Mouse (Mus musculus): ENCODE data around the gene Fry. TPM values are rescaled to one million over a fixed set of nuclear protein-coding genes. Genes with fewer than 3 reads are reported as not detected.
A peak's percentile ranks its signal among the peaks of the same experiment; 100 is the strongest.

Fry gene
- polyA plus RNA-seq, 1 experiment from 2014 or later: 3.2 TPM

DNA sequence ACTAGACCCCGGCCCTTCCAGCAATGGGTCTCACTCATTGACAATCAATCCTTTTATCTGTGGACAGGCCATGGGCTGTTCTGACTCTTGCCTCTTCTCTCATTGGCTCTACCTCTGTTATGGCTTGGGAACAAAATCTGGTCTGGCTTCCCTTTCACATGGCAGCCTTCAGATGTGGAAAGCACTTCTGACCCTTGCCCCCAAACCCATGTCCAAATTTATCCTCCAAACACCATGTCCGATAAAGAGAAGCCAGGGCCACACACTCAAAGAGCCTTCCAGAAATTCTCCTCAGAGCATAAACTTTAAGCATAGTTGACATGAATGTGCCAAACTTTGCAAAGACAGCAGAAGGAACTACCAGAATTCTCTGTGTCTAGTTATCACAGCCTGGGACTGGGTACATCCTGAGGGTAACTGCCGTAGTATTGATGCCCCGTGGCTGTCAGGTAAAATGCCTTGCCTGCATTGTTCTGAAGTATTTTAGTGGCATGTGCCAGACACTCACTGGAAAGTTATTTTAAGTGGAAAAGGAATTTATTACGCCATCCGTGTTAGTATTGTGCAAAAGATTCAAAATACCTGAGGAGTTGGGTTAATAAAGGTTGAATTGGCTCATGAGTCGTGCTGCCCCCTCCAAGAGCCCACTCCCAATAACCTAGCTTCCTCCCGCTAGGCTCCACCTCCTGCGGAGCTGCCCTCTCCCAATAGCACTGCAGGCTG lies 333.0 kb downstream of the Fry start:
- H3K4me2 ChIP-seq (ENCODE audit: low read depth, low read length): no peak overlapping the region
- no peak overlapping the region for H3K27ac ChIP-seq (ENCODE audit: low read depth)
- H3K9me3 ChIP-seq (ENCODE audit: low read length): no peaks in the 10 kb centered on the region; the same call in 1 of the 2 replicates
- DNase-seq (no peak), ATAC-seq (no peak; the same call in 1 of the 2 replicates)
- no peaks in the 10 kb centered on the region for H3K27me3 ChIP-seq (ENCODE audit: insufficient read depth, low read length)
- H3K36me3 ChIP-seq (replicated peaks; ENCODE audit: insufficient read depth, low read length): peaks cover 33% of the 10 kb centered on the region
- TF ChIP-seq CTCF (IDR thresholded peaks at IDR 0.05; ENCODE audit: low read depth) (no peak), EP300 (IDR thresholded peaks at IDR 0.05; ENCODE audit: low read depth) (no peak)
- 80% methylated on average over 9 of the region's 9 CpGs for WGBS (ENCODE audit: insufficient replicate concordance)
- H3K4me1 ChIP-seq (ENCODE audit: insufficient read depth): no peaks in the 10 kb centered on the region
- H3K9ac ChIP-seq (replicated peaks): no peak overlapping the region
- no peak overlapping the region for H3K4me3 ChIP-seq (ENCODE audit: low read depth, low read length)

DNA sequence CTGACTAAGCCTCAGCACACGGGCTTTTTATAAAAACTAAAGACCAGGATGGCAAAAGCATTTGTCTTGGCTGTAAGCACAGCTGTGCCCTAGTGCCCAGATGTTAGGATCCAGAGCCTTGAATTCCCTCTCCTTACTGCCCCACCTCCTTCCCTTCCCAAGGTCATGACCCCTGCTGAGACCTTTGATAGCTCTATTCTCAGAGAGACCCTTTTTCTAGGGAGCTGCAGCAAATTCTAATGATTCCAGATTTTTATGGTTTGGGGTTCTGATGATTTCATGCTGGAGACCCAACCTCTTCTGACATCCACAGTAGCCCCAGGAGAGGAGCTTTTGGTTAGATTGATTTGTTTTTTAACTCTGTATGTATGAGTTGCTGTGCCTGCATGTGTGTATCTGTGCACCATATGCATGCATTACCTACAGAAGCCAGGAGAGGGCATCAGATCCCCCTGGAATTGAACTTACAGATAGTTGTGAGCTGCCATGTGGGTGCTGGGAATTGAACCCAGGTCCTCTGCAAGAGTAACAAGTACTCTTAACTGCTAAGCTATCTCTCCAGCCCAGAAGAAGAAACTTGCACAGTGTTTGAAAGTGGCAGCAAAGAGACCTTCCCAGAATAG lies 333.7 kb downstream of the Fry start:
- Histone ChIP-seq H3K27me3 (ENCODE audit: insufficient read depth, low read length) (no peaks in the 10 kb centered on the region), H3K9me3 (ENCODE audit: low read length) (no peaks in the 10 kb centered on the region; the same call in 1 of the 2 replicates), H3K27ac (ENCODE audit: low read depth) (no peak overlapping the region), H3K4me1 (ENCODE audit: insufficient read depth) (no peaks in the 10 kb centered on the region), H3K4me2 (ENCODE audit: low read depth, low read length) (no peak overlapping the region), H3K9ac (replicated peaks) (no peak overlapping the region), H3K4me3 (ENCODE audit: low read depth, low read length) (no peak overlapping the region), H3K36me3 (replicated peaks; ENCODE audit: insufficient read depth, low read length) (peaks cover 33% of the 10 kb centered on the region)
- ATAC-seq: no peak
- TF ChIP-seq CTCF (IDR thresholded peaks at IDR 0.05; ENCODE audit: low read depth): peak; percentile 29; the same call in 1 of the 2 replicates
- no peak for TF ChIP-seq EP300 (IDR thresholded peaks at IDR 0.05; ENCODE audit: low read depth)
- 74% methylated on average over 1 of the region's 1 CpGs for WGBS (ENCODE audit: insufficient replicate concordance)
- DNase-seq: no peak

DNA sequence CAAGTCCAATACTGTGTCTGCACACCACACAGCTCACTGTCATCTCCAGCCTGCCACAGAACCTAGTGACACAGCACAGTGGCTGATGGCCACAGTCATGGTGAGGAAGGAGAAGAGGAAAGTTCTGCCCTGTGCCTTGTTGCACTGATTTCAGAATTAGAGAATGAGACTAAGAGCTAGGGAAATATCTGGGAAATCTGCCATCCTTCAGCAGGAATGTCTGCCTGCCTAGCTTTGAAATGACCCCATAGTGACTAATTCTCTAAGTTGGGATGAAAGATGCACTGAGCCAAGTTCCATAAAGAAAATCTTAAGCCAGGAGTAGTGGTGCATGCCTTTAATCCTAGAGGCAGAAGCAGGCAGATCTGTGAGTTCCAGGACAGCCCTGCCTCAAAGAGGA lies 334.2 kb downstream of the Fry start:
- no peak overlapping the region for H3K9ac ChIP-seq (replicated peaks)
- TF ChIP-seq CTCF (IDR thresholded peaks at IDR 0.05; ENCODE audit: low read depth) (no peak), EP300 (IDR thresholded peaks at IDR 0.05; ENCODE audit: low read depth) (no peak)
- H3K4me1 ChIP-seq (ENCODE audit: insufficient read depth): no peaks in the 10 kb centered on the region
- no peaks in the 10 kb centered on the region; the same call in 1 of the 2 replicates for H3K9me3 ChIP-seq (ENCODE audit: low read length)
- no peak for ATAC-seq
- no peak for DNase-seq
- H3K4me3 ChIP-seq (ENCODE audit: low read depth, low read length): no peak overlapping the region
- peaks cover 33% of the 10 kb centered on the region for H3K36me3 ChIP-seq (replicated peaks; ENCODE audit: insufficient read depth, low read length)
- H3K4me2 ChIP-seq (ENCODE audit: low read depth, low read length): no peak overlapping the region
- no peak overlapping the region for H3K27ac ChIP-seq (ENCODE audit: low read depth)
- H3K27me3 ChIP-seq (ENCODE audit: insufficient read depth, low read length): no peaks in the 10 kb centered on the region

DNA sequence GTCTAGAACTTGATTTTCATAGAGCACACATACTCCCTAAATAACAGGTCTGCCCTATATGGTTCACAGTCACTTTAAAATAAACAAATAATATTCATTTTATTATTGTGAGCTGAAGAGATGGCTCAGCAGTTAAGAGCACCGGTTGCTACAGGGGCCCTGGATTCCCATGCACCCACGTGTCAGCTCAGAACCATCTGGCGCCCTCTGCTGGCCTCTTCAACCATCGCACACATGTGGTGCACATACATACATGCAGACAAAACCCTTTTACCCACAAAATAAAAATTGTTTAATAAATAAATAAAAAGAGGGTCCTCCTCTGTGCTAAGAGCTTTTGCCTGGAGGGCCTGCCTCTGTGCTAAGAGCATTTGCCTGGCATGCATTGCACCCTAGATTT lies 335.0 kb downstream of the Fry start:
- H3K4me3 ChIP-seq (ENCODE audit: low read depth, low read length): no peak overlapping the region
- no peak for DNase-seq
- WGBS (ENCODE audit: insufficient replicate concordance): 71% methylated on average over 4 of the region's 4 CpGs
- no peak overlapping the region for H3K9ac ChIP-seq (replicated peaks)
- H3K27me3 ChIP-seq (ENCODE audit: insufficient read depth, low read length): no peaks in the 10 kb centered on the region
- H3K36me3 ChIP-seq (replicated peaks; ENCODE audit: insufficient read depth, low read length): peaks cover 28% of the 10 kb centered on the region
- H3K27ac ChIP-seq (ENCODE audit: low read depth): no peak overlapping the region
- no peak overlapping the region for H3K4me2 ChIP-seq (ENCODE audit: low read depth, low read length)
- TF ChIP-seq CTCF (IDR thresholded peaks at IDR 0.05; ENCODE audit: low read depth) (peak; percentile 25), EP300 (IDR thresholded peaks at IDR 0.05; ENCODE audit: low read depth) (no peak)
- H3K4me1 ChIP-seq (ENCODE audit: insufficient read depth): no peaks in the 10 kb centered on the region
- ATAC-seq: no peak
- no peaks in the 10 kb centered on the region; the same call in 1 of the 2 replicates for H3K9me3 ChIP-seq (ENCODE audit: low read length)

DNA sequence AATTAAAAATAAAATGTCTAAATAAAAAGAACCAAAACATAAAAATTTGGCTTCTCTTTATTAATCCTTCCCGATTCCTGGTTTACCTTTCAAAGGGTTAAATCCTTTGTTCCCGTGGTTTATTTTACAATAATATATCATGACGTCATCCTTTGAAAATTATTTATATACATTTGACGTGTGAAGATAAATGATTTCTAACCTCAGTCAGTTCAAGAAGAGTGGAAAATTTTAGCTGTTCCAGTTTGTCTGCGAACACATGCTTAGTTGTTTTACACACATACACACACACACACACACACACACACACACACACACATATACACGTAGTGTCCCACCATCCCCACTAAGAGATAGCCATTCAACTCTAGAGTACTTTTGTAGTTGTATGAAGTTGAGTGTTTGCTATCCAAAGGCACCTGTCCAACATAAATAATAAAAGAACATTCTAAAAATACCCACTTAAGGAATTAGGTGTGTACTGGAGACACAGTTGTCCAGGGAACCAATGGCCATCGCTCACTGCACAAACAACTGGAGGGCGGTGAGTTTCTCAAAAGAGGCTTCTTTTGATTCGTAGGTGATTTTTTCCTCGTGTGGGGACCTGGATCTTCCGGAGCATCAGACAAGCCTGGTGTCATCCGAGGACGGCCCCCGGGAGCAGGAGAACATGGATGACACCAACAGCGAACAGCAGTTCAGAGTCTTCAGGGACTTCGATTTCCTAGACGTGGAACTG lies 338.9 kb downstream of the Fry start:
- Histone ChIP-seq H3K9ac (replicated peaks) (no peak overlapping the region), H3K36me3 (replicated peaks; ENCODE audit: insufficient read depth, low read length) (peaks cover 27% of the 10 kb centered on the region), H3K27ac (ENCODE audit: low read depth) (no peak overlapping the region), H3K9me3 (ENCODE audit: low read length) (peaks cover 4% of the 10 kb centered on the region), H3K4me3 (ENCODE audit: low read depth, low read length) (no peak overlapping the region), H3K4me1 (ENCODE audit: insufficient read depth) (no peaks in the 10 kb centered on the region), H3K4me2 (ENCODE audit: low read depth, low read length) (no peak overlapping the region), H3K27me3 (ENCODE audit: insufficient read depth, low read length) (no peaks in the 10 kb centered on the region)
- TF ChIP-seq EP300 (IDR thresholded peaks at IDR 0.05; ENCODE audit: low read depth): no peak
- no peak for TF ChIP-seq CTCF (IDR thresholded peaks at IDR 0.05; ENCODE audit: low read depth)
- 79% methylated on average over 17 of the region's 17 CpGs for WGBS (ENCODE audit: insufficient replicate concordance)
- ATAC-seq (no peak), DNase-seq (no peak)
